Mouse (Mus musculus): ENCODE measurements around the gene Zfpl1. TPM values are rescaled to one million over a fixed set of nuclear protein-coding genes. Genes with fewer than 3 reads are reported as not detected.

Zfpl1 gene
- polyA plus RNA-seq, 1 experiment from 2014 or later = 84.8 TPM

DNA sequence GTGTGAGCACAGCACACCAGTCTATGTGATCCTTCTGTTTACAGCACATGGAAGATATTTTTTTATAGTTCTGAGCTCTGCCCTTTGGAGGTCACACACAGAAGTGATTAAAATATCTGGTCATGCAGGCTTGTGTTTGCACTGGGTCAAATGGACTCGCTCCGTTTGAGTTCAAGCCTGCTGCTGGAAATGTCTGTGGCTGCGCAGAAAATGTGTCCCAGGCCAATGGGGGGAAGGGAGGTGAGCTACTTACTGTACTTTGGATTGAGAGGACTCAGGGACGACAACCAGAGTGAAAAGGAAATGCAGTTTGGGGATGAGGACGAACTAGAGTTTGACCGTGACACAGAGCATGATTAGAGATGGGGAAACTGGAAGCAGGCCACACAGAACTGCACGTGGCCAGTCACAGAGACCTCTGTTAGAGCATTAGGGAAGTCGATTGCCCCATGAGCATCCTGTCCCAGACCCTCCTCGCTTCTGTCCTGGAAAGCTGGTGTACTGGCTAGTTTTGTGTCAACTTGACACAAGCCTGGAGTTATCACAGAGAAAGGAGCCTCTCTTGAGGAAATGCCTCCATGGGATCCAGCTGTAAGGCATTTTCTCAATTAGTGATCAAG is 48.7 kb downstream of the Zfpl1 start:
- Histone ChIP-seq H3K27me3 (no peaks in the 10 kb centered on the region), H3K36me3 (no peaks in the 10 kb centered on the region), H3K4me3 (replicated peaks) (no peak overlapping the region), H3K9me3 (no peaks in the 10 kb centered on the region), H3K27ac (no peak overlapping the region), H3K9ac (replicated peaks) (no peak overlapping the region), H3K4me1 (replicated peaks) (no peaks in the 10 kb centered on the region), H3K4me2 (replicated peaks) (no peak overlapping the region)
- WGBS = 83% methylated on average over 9 of the region's 9 CpGs
- no peak for ATAC-seq

Small RNA genes lying within 50 kb of the gene (microRNA-seq; reads per million reads assigned to microRNA genes)
- gene Mir6988 = 2.7 reads per million, percentile 9 among the genes with 10 or more reads in this experiment

Other genes starting within 250 kb of the Zfpl1 start
- 16.8 and 19.0 TPM in 2 replicates for gene Frmd8, start 209.7 kb downstream of the Zfpl1 start, polyA plus RNA-seq (2015; fragmentation: Nextera tagmentation; extraction: Ambion mirVana)
- gene Slc25a45, start 207.1 kb downstream of the Zfpl1 start, polyA plus RNA-seq (2015; fragmentation: Nextera tagmentation; extraction: Ambion mirVana) = 1.4 and 2.0 TPM in 2 replicates
- 16.4 and 16.9 TPM in 2 replicates for gene Tigd3, start 190.8 kb downstream of the Zfpl1 start, polyA plus RNA-seq (2015; fragmentation: Nextera tagmentation; extraction: Ambion mirVana)
- gene Dpf2, start 171.9 kb downstream of the Zfpl1 start, polyA plus RNA-seq (2015; fragmentation: Nextera tagmentation; extraction: Ambion mirVana) = 157 and 158 TPM in 2 replicates
- 7.5 and 7.8 TPM in 2 replicates for gene Cdc42ep2, start 160.1 kb downstream of the Zfpl1 start, polyA plus RNA-seq (2015; fragmentation: Nextera tagmentation; extraction: Ambion mirVana)
- 31.6 and 32.1 TPM in 2 replicates for gene Pola2, start 120.8 kb downstream of the Zfpl1 start, polyA plus RNA-seq (2015; fragmentation: Nextera tagmentation; extraction: Ambion mirVana)
- not detected in 2 replicates for gene Slc22a20, start 98.8 kb downstream of the Zfpl1 start, polyA plus RNA-seq (2015; fragmentation: Nextera tagmentation; extraction: Ambion mirVana)
- 1.9 and 2.3 TPM in 2 replicates for gene Capn1, start 69.1 kb downstream of the Zfpl1 start, polyA plus RNA-seq (2015; fragmentation: Nextera tagmentation; extraction: Ambion mirVana)
- gene Syvn1, start 38.4 kb downstream of the Zfpl1 start, polyA plus RNA-seq (2015; fragmentation: Nextera tagmentation; extraction: Ambion mirVana) = 27.8 and 33.8 TPM in 2 replicates
- 73.7 and 74.7 TPM in 2 replicates for gene Mrpl49, start 27.2 kb downstream of the Zfpl1 start, polyA plus RNA-seq (2015; fragmentation: Nextera tagmentation; extraction: Ambion mirVana)
- 632 and 647 TPM in 2 replicates for gene Fau, start 27.1 kb downstream of the Zfpl1 start, polyA plus RNA-seq (2015; fragmentation: Nextera tagmentation; extraction: Ambion mirVana)
- 27.4 and 33.1 TPM in 2 replicates for gene Znhit2, start 23.8 kb downstream of the Zfpl1 start, polyA plus RNA-seq (2015; fragmentation: Nextera tagmentation; extraction: Ambion mirVana)
- gene Tm7sf2, start 16.6 kb downstream of the Zfpl1 start, polyA plus RNA-seq (2015; fragmentation: Nextera tagmentation; extraction: Ambion mirVana) = 44.1 and 45.9 TPM in 2 replicates
- gene Vps51, start 7.7 kb downstream of the Zfpl1 start, polyA plus RNA-seq (2015; fragmentation: Nextera tagmentation; extraction: Ambion mirVana) = 90.8 and 91.4 TPM in 2 replicates
- gene Tmem262, start 4.9 kb downstream of the Zfpl1 start, polyA plus RNA-seq (2015; fragmentation: Nextera tagmentation; extraction: Ambion mirVana) = not detected in 2 replicates
- gene Gm28374, start 2.7 kb downstream of the Zfpl1 start, polyA plus RNA-seq (2015; fragmentation: Nextera tagmentation; extraction: Ambion mirVana) = 2.4 TPM in 2 replicates
- 19.1 and 19.3 TPM in 2 replicates for gene Cdca5, start within 50 bp of the Zfpl1 start, polyA plus RNA-seq (2015; fragmentation: Nextera tagmentation; extraction: Ambion mirVana)
- not detected in 2 replicates for gene AC131692.1, start 9.5 kb upstream of the Zfpl1 start, polyA plus RNA-seq (2015; fragmentation: Nextera tagmentation; extraction: Ambion mirVana)
- gene Naaladl1, start 20.8 kb upstream of the Zfpl1 start, polyA plus RNA-seq (2015; fragmentation: Nextera tagmentation; extraction: Ambion mirVana) = 0.52 and 0.58 TPM in 2 replicates
- 35.1 and 41.8 TPM in 2 replicates for gene Sac3d1, start 33.7 kb upstream of the Zfpl1 start, polyA plus RNA-seq (2015; fragmentation: Nextera tagmentation; extraction: Ambion mirVana)
- gene Snx15, start 43.3 kb upstream of the Zfpl1 start, polyA plus RNA-seq (2015; fragmentation: Nextera tagmentation; extraction: Ambion mirVana) = 42.3 and 44.4 TPM in 2 replicates
- 0.27 TPM in 1 of 2 replicates, not detected in the other for gene Batf2, start 56.0 kb upstream of the Zfpl1 start, polyA plus RNA-seq (2015; fragmentation: Nextera tagmentation; extraction: Ambion mirVana)
- gene Arl2, start 56.6 kb upstream of the Zfpl1 start, polyA plus RNA-seq (2015; fragmentation: Nextera tagmentation; extraction: Ambion mirVana) = 115 and 118 TPM in 2 replicates
- gene Majin, start 99.4 kb upstream of the Zfpl1 start, polyA plus RNA-seq (2015; fragmentation: Nextera tagmentation; extraction: Ambion mirVana) = not detected in 2 replicates
- gene Gpha2, start 141.4 kb upstream of the Zfpl1 start, polyA plus RNA-seq (2015; fragmentation: Nextera tagmentation; extraction: Ambion mirVana) = not detected in 2 replicates
- 78.4 and 84.8 TPM in 2 replicates for gene Ppp2r5b, start 150.9 kb upstream of the Zfpl1 start, polyA plus RNA-seq (2015; fragmentation: Nextera tagmentation; extraction: Ambion mirVana)
- 11.4 and 12.4 TPM in 2 replicates for gene Atg2a, start 156.7 kb upstream of the Zfpl1 start, polyA plus RNA-seq (2015; fragmentation: Nextera tagmentation; extraction: Ambion mirVana)
- gene Ehd1, start 191.8 kb upstream of the Zfpl1 start, polyA plus RNA-seq (2015; fragmentation: Nextera tagmentation; extraction: Ambion mirVana) = 89.7 and 93.8 TPM in 2 replicates
- gene Cdc42bpg, start 221.5 kb upstream of the Zfpl1 start, polyA plus RNA-seq (2015; fragmentation: Nextera tagmentation; extraction: Ambion mirVana) = 0.39 and 0.46 TPM in 2 replicates

All from midbrain, embryonic 13.5 days (tissue).